Mouse (Mus musculus): Measurements from ENCODE around the gene Pcnx.

Gene Pcnx

DNA sequence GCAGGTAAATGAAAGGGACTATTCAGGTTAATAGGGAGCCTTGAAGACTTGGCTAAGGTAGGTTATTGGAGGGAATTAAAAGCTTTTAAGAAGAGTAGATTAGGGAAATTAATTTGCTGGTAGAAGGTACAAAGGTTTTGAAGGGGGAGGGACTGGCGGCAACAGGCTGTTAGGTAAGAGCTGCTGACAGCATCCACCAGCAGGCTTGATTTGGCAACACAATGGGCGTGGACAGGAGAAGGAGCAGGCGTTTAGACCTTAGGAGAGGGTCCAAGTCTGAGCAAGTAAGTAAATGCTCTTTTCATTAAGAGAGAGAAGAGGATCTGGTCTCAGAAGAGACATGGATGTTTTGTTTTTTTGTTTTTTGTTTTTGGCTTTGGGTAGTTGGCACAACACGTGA, 3.1 kb upstream of the Pcnx start:
- DNase-seq = no peak

DNA sequence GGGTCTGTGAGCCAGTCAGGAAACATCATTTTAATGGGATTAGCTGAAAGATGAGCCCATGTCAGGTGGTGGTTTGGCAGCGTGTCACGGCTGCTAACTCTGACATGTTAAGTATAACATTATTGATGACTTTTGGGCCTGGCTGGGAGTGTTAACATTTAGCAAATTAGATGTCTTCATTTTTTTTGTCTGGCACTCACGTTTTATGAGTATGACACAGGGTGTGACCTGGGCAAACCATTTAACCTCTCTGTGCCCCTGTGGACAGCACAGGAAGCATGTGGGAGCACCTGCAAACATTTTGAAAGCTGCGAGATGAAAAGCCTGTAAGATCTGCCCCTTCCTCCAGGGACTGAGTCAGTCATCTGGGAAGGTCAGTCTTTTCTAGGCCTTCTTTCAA, 2.6 kb upstream of the Pcnx start:
- no peak for DNase-seq

DNA sequence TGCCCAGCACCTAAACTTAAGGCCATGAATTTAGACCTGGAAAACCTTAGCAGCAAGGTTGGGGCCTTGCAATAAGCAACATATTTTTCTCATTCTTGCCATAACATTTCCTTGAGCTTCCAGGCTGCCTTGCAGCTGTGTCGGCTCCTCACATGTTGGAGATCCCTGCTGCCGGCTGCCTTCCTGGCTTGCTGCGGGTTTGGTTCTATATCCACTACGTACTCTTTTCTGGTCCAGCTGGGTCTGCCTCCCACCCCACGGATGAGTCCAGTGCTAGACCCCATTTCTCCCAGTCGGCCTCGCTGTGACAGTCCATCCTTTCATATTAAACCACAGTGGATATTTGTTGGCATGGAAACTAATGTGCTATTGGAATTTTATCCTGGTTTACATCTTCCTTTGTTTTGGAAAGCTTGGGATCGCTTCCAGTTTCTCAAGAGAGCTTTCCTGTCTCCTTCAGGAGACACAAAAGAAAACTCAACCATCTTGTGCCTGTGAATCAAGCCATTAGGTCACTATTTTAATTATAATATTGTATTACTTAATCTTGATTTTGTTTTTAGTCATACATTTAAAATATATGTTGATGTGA, 1.7 kb upstream of the Pcnx start:
- DNase-seq = no peak

DNA sequence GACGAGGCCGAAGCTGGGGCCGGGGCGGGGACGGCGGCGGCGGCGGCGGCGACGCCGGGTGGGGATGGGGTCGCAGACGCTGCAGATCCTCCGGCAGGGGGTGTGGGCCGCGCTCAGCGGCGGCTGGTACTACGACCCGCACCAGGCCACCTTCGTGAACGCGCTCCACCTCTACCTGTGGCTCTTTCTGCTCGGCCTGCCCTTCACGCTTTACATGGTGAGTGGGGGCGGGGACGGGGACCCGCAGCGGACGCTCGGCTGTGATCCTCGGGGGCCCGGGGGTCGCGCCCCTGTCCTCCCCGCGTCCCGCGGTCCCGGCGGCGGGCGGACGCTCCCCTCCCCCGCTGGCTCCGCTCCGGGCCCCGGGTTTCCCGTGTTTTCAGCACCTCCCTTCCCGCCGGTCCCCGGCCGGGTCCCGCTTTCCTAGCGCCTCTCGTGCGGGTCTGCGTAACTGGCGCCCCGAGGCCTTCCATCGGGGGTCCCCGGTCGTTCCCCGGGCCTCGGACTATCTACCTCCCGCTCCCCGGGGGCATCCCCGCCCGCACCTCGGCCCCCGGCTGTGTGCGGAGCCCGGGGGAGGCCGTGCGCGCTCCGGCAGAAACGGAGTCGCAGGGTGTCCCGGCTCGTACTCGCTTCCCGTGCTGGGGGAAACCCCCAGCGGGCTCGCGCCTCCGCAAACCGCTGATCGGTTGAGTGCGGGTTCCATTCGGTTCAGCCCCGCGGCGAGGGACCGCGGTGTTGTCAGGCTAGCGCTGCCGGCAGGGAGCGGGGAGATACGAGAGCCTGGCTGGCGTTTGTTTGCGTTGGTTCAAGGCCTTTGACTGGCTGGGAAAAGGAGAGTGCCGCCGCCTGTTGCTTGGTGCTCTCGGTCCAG, 722 bp downstream of the Pcnx start:
- DNase-seq = peak; percentile 75

DNA sequence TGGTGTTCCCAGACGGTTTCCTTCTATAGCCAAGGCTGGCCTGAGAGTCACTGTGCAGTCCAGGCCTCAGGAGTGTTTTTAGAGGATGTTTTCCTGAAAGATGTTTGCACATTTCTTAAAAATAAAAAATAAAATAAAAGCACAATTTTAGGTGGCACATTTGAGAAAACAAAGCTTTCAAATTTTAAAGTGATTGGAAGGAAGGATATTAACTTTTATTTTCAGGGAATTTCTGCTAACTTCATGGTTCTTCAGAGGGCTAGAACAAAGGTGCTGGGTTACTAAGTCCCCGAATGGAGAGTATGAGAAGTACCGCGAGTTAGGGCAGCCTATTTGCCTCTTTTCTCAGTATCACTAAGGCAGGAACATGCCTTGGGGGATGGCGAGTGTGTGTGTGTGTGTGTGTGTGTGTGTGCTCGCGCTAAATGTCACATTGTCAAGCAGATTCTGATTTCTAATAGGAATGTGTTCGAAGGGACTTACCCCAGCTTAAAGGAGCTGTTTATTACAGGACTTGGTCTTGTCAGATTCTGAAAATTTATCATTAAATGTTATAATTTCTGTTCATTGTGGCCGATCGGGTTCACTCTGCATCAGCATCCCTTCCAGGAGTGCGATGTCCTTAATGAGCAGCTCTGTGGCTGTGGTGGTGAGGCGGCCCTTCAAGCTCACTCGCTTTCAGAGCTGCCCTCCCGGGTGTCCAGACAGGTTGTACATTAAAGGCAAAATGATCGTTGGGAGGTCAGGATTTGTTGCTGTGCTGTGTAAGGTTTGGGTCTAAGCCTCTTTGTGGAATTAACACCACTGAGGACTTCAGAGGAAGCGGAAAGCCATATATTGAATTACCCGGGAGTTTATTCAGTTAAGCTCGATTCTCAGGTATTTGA, 1.6 kb downstream of the Pcnx start:
- DNase-seq = no peak

DNA sequence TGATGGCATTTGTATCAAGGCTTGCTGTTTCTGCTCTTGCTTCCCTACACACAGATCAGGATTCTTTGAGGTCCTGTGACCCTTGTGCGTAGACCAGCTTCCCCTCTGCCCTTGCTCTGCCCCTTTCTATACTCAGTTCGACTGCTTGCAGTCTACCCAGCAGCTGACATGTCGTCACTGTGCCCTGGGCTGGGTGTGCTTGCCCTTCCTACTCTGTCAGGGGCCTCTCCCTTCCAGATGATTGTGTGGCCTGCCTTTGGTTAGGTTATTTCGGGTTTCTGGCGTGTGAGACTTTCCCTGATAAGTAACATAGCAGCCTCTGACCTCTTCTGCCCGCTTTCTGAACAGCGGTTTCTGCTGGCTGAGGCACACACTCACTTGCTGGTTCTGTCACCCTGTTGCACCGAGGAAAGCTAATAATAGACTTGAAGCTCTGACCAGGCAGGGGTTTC, 2.6 kb downstream of the Pcnx start:
- DNase-seq = peak; percentile 17

DNA sequence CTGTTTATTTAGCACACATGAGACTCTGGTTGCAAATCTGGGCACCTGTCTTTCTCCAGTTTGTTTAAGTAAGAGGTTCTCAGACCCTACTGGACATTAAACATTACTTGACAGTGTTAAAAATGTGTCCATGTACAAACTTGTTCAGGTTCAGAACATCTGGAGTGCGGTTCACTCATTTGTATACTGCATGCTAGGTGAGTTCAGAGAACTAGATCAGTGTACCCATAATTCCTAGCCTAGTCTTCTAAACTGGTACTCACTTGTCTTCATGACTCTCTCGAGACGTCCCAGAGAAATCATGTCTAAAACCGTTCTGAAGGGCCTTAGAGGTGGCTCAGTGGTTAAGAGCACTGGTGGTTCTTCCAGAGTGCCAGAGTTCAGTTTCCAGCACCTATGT, 4.1 kb downstream of the Pcnx start:
- no peak for DNase-seq

DNA sequence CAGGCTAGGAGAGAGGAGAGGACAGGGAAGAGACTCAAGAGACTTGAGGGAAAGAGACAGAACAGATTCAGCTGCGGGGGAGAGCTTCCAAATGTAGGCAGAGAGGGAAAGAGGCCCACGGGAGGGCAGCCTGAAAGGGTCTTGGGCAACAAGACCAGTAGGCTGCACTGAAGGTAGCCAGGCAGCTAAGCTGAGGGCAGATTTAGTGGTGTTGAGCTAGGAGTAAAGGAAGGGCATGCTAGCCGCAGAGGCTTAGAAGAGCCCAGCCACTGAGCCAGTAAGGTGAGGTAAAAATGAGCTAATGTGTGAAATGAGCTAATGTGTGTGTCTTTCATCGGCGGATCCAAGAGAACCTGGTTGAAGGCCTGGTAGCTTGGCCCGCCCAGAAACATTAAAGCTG, 5.4 kb downstream of the Pcnx start:
- no peak for DNase-seq

DNA sequence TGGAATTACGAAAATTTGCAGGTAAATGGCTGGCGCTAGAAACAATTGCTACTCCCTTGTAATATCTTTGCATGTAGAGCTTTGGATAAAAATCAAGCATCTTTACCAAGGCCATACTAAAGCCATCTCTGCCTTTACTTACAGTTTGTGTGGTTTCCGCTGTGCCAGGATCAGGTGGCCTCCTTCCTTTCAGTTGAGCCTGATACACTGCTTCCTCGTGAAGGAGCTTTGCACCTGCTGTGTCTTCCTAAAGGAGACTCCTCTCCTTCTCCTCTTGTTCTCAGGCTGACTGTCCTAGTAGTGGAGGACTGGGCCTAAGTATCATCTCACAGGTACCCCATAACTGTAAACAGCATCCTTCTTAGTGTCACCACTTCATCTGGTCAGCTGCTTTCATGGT, 7.5 kb downstream of the Pcnx start:
- peak; percentile 45 for DNase-seq

DNA sequence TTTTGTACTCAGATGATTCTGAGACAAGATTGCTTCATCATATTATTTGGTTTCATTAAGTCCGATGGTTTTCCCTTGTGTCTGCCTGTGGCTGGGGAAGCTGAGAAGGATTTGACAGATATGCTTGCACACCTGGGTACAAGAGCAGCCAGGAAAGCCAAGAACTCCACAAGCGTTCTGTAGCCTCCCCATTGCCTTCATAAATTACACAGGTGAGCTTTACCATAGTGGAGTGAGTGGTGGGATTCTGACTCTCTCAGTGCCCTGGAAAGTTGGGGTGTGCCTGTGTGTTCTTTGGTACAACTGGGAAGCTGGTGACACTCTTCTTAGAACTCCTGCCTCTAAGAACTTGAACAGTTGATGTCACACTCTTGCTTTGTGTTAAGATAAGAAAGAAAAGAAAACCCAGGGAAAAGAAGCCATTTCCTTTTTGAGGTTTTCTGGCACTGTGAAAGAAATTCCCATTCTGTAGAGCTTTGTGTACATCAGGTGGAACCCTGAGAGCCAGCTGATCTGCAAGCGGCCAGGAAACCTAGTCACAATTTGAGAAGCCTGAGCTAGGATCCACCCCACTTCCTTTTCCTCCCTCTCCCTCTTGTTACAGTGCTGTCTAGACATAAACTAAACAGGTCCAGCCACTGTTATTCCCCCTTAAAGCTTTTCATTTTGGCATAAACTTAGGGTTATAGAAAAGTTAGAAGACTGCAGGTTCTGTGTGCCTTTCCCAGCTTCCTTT, 9.6 kb downstream of the Pcnx start:
- DNase-seq = no peak

DNA sequence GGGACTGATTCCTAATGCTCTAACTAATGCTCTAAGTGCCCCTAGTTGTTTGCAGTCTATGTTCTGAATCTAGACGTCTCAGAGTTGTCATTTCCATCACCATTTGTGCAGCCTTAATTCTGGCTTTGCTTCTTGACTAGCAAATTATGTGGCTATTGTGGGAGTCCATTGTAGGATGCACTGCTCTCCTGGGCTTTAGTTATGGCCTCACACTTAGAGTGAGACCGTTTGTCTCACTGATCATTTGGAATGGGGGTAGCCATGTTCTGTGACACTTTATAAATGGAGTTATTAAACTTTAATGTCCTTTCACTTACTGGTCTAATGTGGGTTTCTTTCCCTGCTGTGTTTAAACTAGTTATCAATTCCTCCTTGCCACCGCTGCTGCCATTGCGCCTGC, 13.5 kb downstream of the Pcnx start:
- DNase-seq = no peak

DNA sequence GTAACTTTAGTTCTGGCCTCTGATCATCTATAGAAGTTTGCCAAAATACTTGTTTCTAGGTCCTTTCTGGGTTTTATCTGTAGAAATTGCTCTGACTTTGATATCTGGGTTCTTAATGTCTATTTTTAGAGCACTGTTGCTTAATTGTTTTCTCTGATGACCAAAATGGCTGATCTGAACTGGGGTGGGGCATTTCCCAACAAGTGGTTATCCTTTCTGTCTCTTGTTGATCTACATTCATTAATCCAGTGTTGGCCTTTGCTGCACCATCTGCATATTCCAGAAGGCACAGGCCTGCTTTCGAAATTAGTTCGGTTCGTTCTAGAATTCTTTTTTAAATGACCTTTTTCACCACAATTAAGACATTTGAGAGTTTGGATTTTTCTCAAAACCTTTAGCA, 20.3 kb downstream of the Pcnx start:
- DNase-seq = no peak

DNA sequence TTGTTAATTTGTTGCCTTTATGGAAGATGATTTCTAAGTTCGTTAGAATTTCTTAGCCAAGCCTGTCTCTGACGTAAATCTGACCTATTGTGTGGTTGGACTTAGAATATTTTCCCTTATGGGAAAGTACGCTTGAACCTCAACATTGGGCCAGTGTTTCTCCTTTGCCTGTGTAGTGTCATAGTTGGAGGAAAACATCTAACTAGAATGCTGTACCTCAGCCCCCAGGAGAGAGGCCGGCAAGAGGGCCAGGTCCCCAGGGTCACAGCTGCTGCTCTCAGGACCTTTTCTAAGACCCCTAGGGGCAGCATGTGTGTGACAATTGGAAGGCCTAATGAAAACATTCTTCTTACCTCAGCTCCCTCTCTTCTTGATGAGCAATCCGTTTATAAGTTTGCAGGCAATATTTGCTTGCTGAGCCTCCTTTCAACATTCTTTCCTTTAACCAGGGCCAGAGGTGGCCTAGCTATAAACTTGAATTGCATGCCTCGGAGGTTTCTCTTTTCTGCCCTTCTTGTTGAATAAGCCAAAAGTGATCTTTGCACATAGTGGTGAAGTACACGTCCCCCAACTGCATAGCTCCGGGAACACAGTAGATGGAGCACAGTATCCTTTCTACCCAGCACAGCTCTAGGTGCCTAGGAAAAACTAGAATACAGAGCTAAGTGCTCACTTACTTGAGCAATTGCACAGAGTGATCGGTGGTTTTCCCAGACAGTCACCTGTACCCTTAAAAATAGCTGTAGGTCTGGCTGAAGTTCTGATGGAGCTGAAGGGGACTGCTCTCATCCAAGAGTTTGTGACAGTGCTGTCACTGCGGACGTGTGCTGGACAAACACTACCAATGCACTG, 23.7 kb downstream of the Pcnx start:
- DNase-seq = no peak

DNA sequence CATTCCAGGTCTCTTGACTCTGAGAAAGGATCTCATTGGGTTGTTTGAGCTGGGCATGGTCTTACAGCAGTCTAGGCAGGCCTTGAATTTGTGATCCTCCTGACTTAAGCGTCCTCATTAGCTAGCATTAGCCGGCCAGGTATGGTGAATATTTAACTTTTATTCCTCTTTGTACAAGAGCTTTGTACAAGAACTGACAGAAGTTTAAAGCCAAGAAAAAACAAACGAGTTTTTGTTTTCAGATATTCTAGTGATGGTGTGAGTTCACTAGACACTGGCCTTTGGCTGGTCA, 24.2 kb downstream of the Pcnx start:
- no peak for DNase-seq

DNA sequence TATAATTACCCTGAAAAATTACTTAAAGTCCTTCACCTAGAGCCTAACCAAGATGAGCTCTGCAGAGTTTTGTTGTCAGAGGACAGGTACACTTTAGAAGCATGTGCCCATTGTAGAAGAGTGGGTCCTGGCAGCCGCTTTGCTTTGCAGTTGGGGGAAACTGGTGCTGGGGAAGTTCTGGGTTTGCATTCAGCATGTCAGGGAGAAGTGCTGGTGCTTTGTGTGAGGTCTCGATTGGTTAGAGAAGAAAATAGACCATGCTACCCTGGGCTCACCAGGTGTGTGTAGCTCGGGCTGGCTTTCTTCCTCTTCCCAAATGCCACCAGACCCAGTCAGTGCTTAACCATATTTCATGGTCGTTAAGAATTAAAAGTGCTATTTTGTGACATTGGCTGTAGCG, 25.2 kb downstream of the Pcnx start:
- no peak for DNase-seq

DNA sequence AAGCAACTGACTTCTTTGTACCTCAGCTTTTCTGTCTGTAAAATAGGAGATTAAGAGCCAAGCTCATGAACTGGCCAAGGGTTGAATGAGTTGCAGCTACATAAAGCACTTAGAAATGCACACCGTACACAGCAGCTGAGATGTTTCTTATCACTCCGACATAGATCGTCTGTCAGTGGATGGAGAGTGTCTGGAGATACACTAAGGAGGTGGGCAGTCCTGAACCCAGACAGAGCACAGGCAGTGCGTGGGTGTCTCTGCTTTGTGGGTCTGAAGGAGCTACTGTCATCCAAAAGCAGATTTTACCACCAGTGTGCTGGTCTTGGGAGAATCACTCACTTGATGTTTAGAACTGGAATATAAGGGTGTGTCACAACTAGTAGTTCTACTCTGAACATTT, 26.2 kb downstream of the Pcnx start:
- no peak for DNase-seq

DNA sequence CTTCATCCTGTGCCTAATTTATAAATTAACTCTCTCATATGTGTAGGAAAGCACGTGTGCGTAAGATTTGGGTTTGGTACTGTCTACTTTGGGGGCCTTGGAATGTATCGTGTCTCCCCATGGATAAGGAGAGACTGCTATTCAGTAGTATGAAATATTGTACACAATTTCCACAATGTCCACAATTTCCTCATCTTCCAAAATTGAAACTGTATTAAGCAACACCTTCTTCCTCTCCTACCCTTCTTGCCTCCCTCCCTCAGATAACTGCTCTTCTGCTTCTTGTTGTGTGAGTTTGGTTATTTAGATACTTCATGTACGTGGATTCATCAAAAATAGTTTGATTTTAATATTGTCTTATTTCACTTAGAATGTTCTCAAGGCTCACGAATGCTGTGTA, 29.1 kb downstream of the Pcnx start:
- no peak for DNase-seq

DNA sequence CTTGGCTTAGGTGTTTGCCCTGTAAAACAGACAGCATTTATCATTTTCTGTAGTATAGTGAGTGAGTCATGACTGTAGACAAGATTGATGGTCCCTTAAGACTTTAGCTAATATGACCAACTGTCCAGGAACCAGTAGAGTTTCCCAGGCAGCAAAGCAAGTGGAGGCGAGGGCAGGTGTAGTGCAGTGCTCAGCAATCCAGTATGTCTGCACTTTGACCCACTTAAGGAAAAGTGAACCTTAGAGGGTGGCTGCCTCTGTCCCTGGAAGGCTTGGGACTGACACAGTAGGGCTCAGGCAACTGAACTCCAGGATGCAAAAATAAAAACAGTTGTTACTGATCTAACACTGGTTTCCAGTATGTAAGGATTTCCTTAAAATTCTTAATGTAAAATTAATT, 32.1 kb downstream of the Pcnx start:
- no peak for DNase-seq

DNA sequence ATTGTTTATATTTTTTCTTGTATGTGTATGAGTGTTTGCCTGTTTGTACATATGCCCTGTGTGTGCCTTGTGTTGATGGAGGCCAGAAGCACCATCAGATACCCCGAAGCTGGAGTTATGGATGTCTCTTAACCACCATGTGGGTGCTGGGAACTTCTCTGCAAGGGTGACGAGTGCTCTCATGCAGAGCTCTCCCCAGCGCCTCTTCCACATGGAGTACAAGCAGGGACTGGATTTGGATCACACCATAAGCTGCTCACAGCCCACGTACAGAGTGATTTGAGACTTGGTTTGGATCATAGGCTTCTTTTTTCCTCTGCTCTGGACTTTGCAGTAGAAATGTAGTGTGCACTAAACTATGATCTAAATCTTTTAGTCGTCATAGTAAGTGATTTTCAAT, 34.5 kb downstream of the Pcnx start:
- no peak for DNase-seq

DNA sequence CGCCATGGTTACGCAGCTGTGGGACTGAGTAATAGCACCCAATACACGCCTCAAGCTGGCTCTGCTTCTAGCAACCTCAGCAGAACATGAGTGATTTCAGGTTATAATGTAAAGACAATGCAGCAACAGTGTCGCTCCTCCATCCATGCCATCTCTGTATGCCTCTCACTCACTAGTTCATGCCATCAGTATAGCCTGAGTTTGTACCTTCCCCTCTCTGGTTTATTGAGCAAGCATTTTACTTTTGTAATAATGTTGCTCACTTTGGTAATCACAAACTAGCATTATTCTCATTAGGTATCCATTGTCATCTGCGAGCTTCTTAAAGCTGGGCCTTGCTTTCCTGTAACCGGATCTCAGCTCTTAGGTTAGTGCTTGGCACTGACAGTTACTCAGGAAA, 36.2 kb downstream of the Pcnx start:
- DNase-seq = no peak

DNA sequence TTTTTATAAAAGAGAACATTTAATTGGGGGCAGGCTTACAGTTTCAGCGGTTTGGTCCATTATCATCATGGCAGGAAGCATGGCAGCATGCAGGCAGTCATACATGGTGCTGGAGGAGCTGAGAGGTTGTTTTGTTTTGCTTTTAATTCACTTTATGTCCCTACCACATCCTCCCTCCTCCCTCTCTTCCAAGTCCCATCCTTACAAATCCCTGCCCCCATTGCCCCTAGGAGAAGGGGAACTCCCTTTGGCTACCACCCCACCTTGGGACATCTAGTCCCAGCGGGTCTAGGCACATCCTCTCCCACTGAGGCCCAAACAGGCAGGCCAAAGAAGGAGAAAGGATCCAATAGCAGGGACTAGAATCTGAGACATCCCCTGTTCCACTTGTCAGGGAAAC, 44.6 kb downstream of the Pcnx start:
- DNase-seq = no peak

DNA sequence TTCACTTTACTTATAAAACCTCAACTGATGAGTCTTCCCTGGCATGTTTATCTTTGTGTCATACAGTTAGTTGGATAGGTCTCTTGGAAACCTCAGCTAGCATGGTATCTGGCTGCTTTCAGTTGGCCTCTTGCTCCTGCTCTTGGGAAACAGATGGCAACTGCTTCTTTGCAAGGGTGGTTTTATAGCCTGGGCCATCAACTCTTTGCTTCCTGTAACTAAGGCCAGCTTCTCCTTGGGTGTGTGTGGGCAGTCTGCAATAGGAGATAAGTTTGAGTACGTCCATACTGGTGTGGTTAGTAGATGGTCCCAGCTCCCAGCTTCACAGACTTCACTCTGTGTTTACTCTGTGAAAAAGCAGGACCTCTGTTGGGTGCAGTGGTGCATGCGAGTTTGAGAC, 46.0 kb downstream of the Pcnx start:
- no peak for DNase-seq
